Comparison of ENCODE assay signal across 8 mouse cellular contexts in genomic region chr8:88266170-88266800, GRCm38 (mm10). TPM values are rescaled to one million over a fixed set of nuclear protein-coding genes. Genes with fewer than 3 reads are reported as not detected.
DNase-seq lines count a peak whose midpoint lies in the region; ATAC-seq and TF ChIP-seq lines count a peak whose summit lies in the region.

No protein-coding gene starts in this region.

- TF ChIP-seq CTCF in heart, postnatal 0 days (IDR thresholded peaks at IDR 0.05; ENCODE audit: low read depth): peak; percentile 89

- H3K4me3 ChIP-seq in heart, embryonic 11.5 days (ENCODE audit: low read depth, low read length): no peak overlapping the region
- no peak overlapping the region for H3K4me3 ChIP-seq in heart, postnatal 0 days (ENCODE audit: low read depth, low read length)

- WGBS in heart, embryonic 11.5 days (ENCODE audit: insufficient replicate concordance): 28% methylated on average over 10 of the region's 10 CpGs
- 31% methylated on average over 10 of the region's 10 CpGs for WGBS in heart, postnatal 0 days

- H3K4me2 ChIP-seq in heart, embryonic 11.5 days: no peak overlapping the region
- no peak overlapping the region for H3K4me2 ChIP-seq in heart, postnatal 0 days (ENCODE audit: low read depth, low read length)

- H3K27ac ChIP-seq in heart, embryonic 11.5 days (ENCODE audit: low read depth, low read length): no peak overlapping the region
- H3K27ac ChIP-seq in heart, postnatal 0 days (ENCODE audit: low read depth): no peak overlapping the region

- no peaks in the 10 kb centered on the region; the same call in 1 of the 2 replicates for H3K4me1 ChIP-seq in heart, embryonic 11.5 days (ENCODE audit: control insufficient read depth, insufficient read depth, low read length)
- H3K4me1 ChIP-seq in heart, postnatal 0 days (ENCODE audit: control insufficient read depth, insufficient read depth): no peaks in the 10 kb centered on the region

- ATAC-seq in heart, embryonic 11.5 days (replicated peaks; ENCODE audit: insufficient number of reproducible peaks, low FRiP score, low TSS enrichment): no peak
- no peak for ATAC-seq in heart, postnatal 0 days (ENCODE audit: insufficient read depth, low read depth)
- ATAC-seq in megakaryocyte-erythroid progenitor cell, adult 5-6 weeks (replicated peaks; ENCODE audit: low FRiP score, low TSS enrichment, poor library complexity, severe bottlenecking): peak; percentile 65; the same call in 1 of the 2 replicates

- 0 out of 2 replicates have a peak, but pooled peaks cover 3% of the 10 kb centered on the region for H3K9me3 ChIP-seq in heart, embryonic 11.5 days (replicated peaks; ENCODE audit: control insufficient read depth, low read length)
- H3K9me3 ChIP-seq in heart, postnatal 0 days (replicated peaks; ENCODE audit: control insufficient read depth, low read length): no peaks in the 10 kb centered on the region

- H3K36me3 ChIP-seq in heart, embryonic 11.5 days (ENCODE audit: control insufficient read depth, insufficient read depth, low read length): no peaks in the 10 kb centered on the region
- no peaks in the 10 kb centered on the region for H3K36me3 ChIP-seq in heart, postnatal 0 days (replicated peaks; ENCODE audit: control insufficient read depth, insufficient read depth, low read length)

- peaks cover 17% of the 10 kb centered on the region for H3K27me3 ChIP-seq in heart, embryonic 11.5 days (ENCODE audit: control insufficient read depth, insufficient read depth, low read length)
- no peaks in the 10 kb centered on the region for H3K27me3 ChIP-seq in heart, postnatal 0 days (ENCODE audit: control insufficient read depth, insufficient read depth, low read length)

- no peak for TF ChIP-seq EP300 in heart, postnatal 0 days (IDR thresholded peaks at IDR 0.05; ENCODE audit: low read depth)

- peak; percentile 94 for DNase-seq in heart, adult 11 months
- DNase-seq in adrenal gland, adult 2 months: peak; percentile 75
- peak; percentile 85 for DNase-seq in embryo, embryonic 9.5 days (ENCODE audit: extremely low spot score)
- DNase-seq in heart, postnatal 0 days (ENCODE audit: low spot score): peak; percentile 61
- peak; percentile 54 for DNase-seq in left cerebral cortex, adult 11 months (ENCODE audit: low spot score)
- DNase-seq in spleen, postnatal 10 days (ENCODE audit: low spot score in 2 of 2): peak; percentile 74 to 90

- no peak overlapping the region for H3K9ac ChIP-seq in heart, embryonic 11.5 days (ENCODE audit: low read depth, low read length)
- H3K9ac ChIP-seq in heart, postnatal 0 days (replicated peaks; ENCODE audit: low read depth, low read length): no peak overlapping the region

RNA-seq across cellular contexts. Expression of gene Adcy7, which starts 5.9 kb away (rescaled TPM):
- 2.4 and 2.9 TPM in 2 replicates for polyA plus RNA-seq in heart, embryonic 11.5 days (2014; fragmentation: Nextera tagmentation; extraction: Ambion mirVana)
- 10 to 100 TPM in 1 of 2 experiments, 1 to 10 TPM in 1; 4.8 to 18.6 TPM for total RNA-seq in adrenal gland, adult 2 months (2021)
- 8.7 and 11.3 TPM in 2 replicates for polyA plus RNA-seq in adrenal gland, adult 2 months (2012; rRNA removed)
- total RNA-seq in heart, postnatal 0 days (2014; rRNA removed; ENCODE audit: low replicate concordance): 3.5 and 7.3 TPM in 2 replicates
- polyA plus RNA-seq in heart, postnatal 0 days (2015; fragmentation: Nextera tagmentation; extraction: Ambion mirVana): 1.2 and 1.9 TPM in 2 replicates
- 60.4 and 66.1 TPM in 2 replicates for total RNA-seq in megakaryocyte-erythroid progenitor cell, adult 5-6 weeks (2014; fragmentation: Nextera tagmentation)
- 48.0 and 48.9 TPM in 2 replicates for total RNA-seq in megakaryocyte-erythroid progenitor cell, adult 5-6 weeks (2017)
